Mouse (Mus musculus): ENCODE results near the gene Alg6. TPM values are rescaled to one million over a fixed set of nuclear protein-coding genes. Genes with fewer than 3 reads are reported as not detected.
A peak's percentile ranks its signal among the peaks of the same experiment; 100 is the strongest.

Alg6 gene
- polyA plus RNA-seq, 1 experiment from 2014 or later = 8.1 TPM

GRCm38 (mm10) chr4:99713971-99714370, 1.5 kb upstream of the Alg6 start:
- Histone ChIP-seq H3K4me1 (replicated peaks; ENCODE audit: control insufficient read depth, insufficient read depth, low read length) (no peaks in the 10 kb centered on the region), H3K9ac (ENCODE audit: low read depth, low read length) (no peak overlapping the region), H3K27ac (ENCODE audit: low read depth, low read length) (no peak overlapping the region), H3K4me3 (ENCODE audit: low read depth, low read length) (no peak overlapping the region), H3K27me3 (replicated peaks; ENCODE audit: control insufficient read depth, insufficient read depth, low read length) (no peaks in the 10 kb centered on the region), H3K36me3 (ENCODE audit: control insufficient read depth, insufficient read depth) (0 out of 2 replicates have a peak, but pooled peaks cover 3% of the 10 kb centered on the region), H3K9me3 (ENCODE audit: control insufficient read depth) (no peaks in the 10 kb centered on the region), H3K4me2 (replicated peaks; ENCODE audit: low read depth) (no peak overlapping the region)
- TF ChIP-seq CTCF (IDR thresholded peaks at IDR 0.05; ENCODE audit: low read depth) = no peak
- ATAC-seq = no peak
- WGBS = 84% methylated on average over 6 of the region's 6 CpGs

- Histone ChIP-seq H3K4me2 (replicated peaks; ENCODE audit: low read depth) (peak overlapping the region; percentile 93), H3K9me3 (ENCODE audit: control insufficient read depth) (no peaks in the 10 kb centered on the region), H3K4me3 (ENCODE audit: low read depth, low read length) (peak overlapping the region; percentile 86), H3K36me3 (ENCODE audit: control insufficient read depth, insufficient read depth) (0 out of 2 replicates have a peak, but pooled peaks cover 7% of the 10 kb centered on the region), H3K9ac (ENCODE audit: low read depth, low read length) (peak overlapping the region; percentile 84), H3K4me1 (replicated peaks; ENCODE audit: control insufficient read depth, insufficient read depth, low read length) (no peaks in the 10 kb centered on the region), H3K27ac (ENCODE audit: low read depth, low read length) (peak overlapping the region; percentile 54; the same call in 1 of the 2 replicates), H3K27me3 (replicated peaks; ENCODE audit: control insufficient read depth, insufficient read depth, low read length) (no peaks in the 10 kb centered on the region)
- 22% methylated on average over 25 of the region's 25 CpGs for WGBS
- TF ChIP-seq CTCF (IDR thresholded peaks at IDR 0.05; ENCODE audit: low read depth) = no peak
- ATAC-seq = peak; percentile 36
Measured at GRCm38 (mm10) chr4:99715783-99716416, 436 bp downstream of the Alg6 start.

GRCm38 (mm10) chr4:99717905-99718304, 2.4 kb downstream of the Alg6 start:
- no peak overlapping the region for H3K4me3 ChIP-seq (ENCODE audit: low read depth, low read length)
- no peak overlapping the region for H3K27ac ChIP-seq (ENCODE audit: low read depth, low read length)
- no peaks in the 10 kb centered on the region for H3K4me1 ChIP-seq (replicated peaks; ENCODE audit: control insufficient read depth, insufficient read depth, low read length)
- H3K27me3 ChIP-seq (replicated peaks; ENCODE audit: control insufficient read depth, insufficient read depth, low read length) = no peaks in the 10 kb centered on the region
- ATAC-seq = peak; percentile 60
- no peak overlapping the region for H3K4me2 ChIP-seq (replicated peaks; ENCODE audit: low read depth)
- H3K9ac ChIP-seq (ENCODE audit: low read depth, low read length) = no peak overlapping the region
- 22% methylated on average over 4 of the region's 4 CpGs for WGBS
- no peak for TF ChIP-seq CTCF (IDR thresholded peaks at IDR 0.05; ENCODE audit: low read depth)
- 0 out of 2 replicates have a peak, but pooled peaks cover 7% of the 10 kb centered on the region for H3K36me3 ChIP-seq (ENCODE audit: control insufficient read depth, insufficient read depth)
- no peaks in the 10 kb centered on the region for H3K9me3 ChIP-seq (ENCODE audit: control insufficient read depth)

- Histone ChIP-seq H3K9ac (ENCODE audit: low read depth, low read length) (no peak overlapping the region), H3K4me1 (replicated peaks; ENCODE audit: control insufficient read depth, insufficient read depth, low read length) (no peaks in the 10 kb centered on the region), H3K36me3 (ENCODE audit: control insufficient read depth, insufficient read depth) (peaks cover 18% of the 10 kb centered on the region), H3K9me3 (ENCODE audit: control insufficient read depth) (no peaks in the 10 kb centered on the region), H3K27me3 (replicated peaks; ENCODE audit: control insufficient read depth, insufficient read depth, low read length) (no peaks in the 10 kb centered on the region), H3K4me3 (ENCODE audit: low read depth, low read length) (no peak overlapping the region), H3K27ac (ENCODE audit: low read depth, low read length) (no peak overlapping the region), H3K4me2 (replicated peaks; ENCODE audit: low read depth) (no peak overlapping the region)
- no peak for TF ChIP-seq CTCF (IDR thresholded peaks at IDR 0.05; ENCODE audit: low read depth)
- WGBS = 83% methylated on average over 4 of the region's 4 CpGs
- ATAC-seq = no peak
Measured at GRCm38 (mm10) chr4:99724331-99724730, 8.9 kb downstream of the Alg6 start.

GRCm38 (mm10) chr4:99725914-99726451, 10.5 kb downstream of the Alg6 start:
- 91% methylated on average over 8 of the region's 8 CpGs for WGBS
- Histone ChIP-seq H3K36me3 (ENCODE audit: control insufficient read depth, insufficient read depth) (peaks cover 30% of the 10 kb centered on the region), H3K4me3 (ENCODE audit: low read depth, low read length) (no peak overlapping the region), H3K9ac (ENCODE audit: low read depth, low read length) (no peak overlapping the region), H3K27ac (ENCODE audit: low read depth, low read length) (no peak overlapping the region), H3K9me3 (ENCODE audit: control insufficient read depth) (0 out of 2 replicates have a peak, but pooled peaks cover 8% of the 10 kb centered on the region), H3K4me2 (replicated peaks; ENCODE audit: low read depth) (no peak overlapping the region), H3K27me3 (replicated peaks; ENCODE audit: control insufficient read depth, insufficient read depth, low read length) (no peaks in the 10 kb centered on the region), H3K4me1 (replicated peaks; ENCODE audit: control insufficient read depth, insufficient read depth, low read length) (no peaks in the 10 kb centered on the region)
- ATAC-seq = no peak
- no peak for TF ChIP-seq CTCF (IDR thresholded peaks at IDR 0.05; ENCODE audit: low read depth)

- Histone ChIP-seq H3K9me3 (ENCODE audit: control insufficient read depth) (no peaks in the 10 kb centered on the region), H3K4me2 (replicated peaks; ENCODE audit: low read depth) (no peak overlapping the region), H3K9ac (ENCODE audit: low read depth, low read length) (no peak overlapping the region), H3K4me3 (ENCODE audit: low read depth, low read length) (no peak overlapping the region), H3K27me3 (replicated peaks; ENCODE audit: control insufficient read depth, insufficient read depth, low read length) (no peaks in the 10 kb centered on the region), H3K27ac (ENCODE audit: low read depth, low read length) (no peak overlapping the region), H3K36me3 (ENCODE audit: control insufficient read depth, insufficient read depth) (peaks cover 3% of the 10 kb centered on the region; the same call in 1 of the 2 replicates), H3K4me1 (replicated peaks; ENCODE audit: control insufficient read depth, insufficient read depth, low read length) (no peaks in the 10 kb centered on the region)
- TF ChIP-seq CTCF (IDR thresholded peaks at IDR 0.05; ENCODE audit: low read depth) = no peak
- WGBS = 72% methylated on average over 7 of the region's 7 CpGs
- ATAC-seq = no peak
Measured at GRCm38 (mm10) chr4:99739836-99740235, 24.4 kb downstream of the Alg6 start.
